Mouse (Mus musculus) heart, postnatal 14 days (tissue): ENCODE measurements around the gene Tead1. TPM values are rescaled to one million over a fixed set of nuclear protein-coding genes. Genes with fewer than 3 reads are reported as not detected.

Experiments used
- DNase-seq, 2 experiments: peaks; one replicate each; pipeline ENCODE4 v3.0.0; 2021 to 2022
- intact Hi-C: fragments of 180-260 bp; cut with DNase I; formaldehyde crosslinking; loops from one replicate; pipeline ENCODE4 v1.15.1; 2025
- total RNA-seq, 2 experiments: library from RNA; stranded (reverse); gene quantifications; 2 replicates each; pipeline ENCODE4 v1.2.3; 2021

Tead1 gene
- total RNA-seq, 2 experiments from 2014 or later = 147 to 154 TPM

DNA sequence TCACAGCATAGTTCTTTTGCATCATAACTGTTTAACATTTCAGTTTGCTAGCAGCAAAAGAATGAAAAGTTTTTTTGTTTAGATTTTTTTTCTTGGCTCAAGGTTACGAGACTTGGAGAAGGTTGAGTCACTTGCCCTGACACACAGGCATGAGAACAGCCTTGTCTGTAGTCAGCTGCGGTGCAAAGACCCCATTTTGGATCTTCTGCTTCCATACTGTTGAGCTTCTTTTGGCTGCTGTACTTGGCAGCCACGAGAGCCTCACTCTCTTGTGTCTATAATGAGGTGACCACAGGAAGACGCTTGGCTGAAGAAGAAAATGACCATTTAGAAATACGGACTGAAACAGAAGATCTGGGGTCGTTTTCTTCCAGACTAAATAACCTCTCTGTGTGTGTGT lies 159.0 kb downstream of the Tead1 start:
- intact Hi-C loops = no loop called here
- DNase-seq = no peak

- DNase-seq = no peak
- intact Hi-C loops = no loop called here
Observed at GRCm38 (mm10) chr7:112840351-112840750, 161.2 kb downstream of the Tead1 start.

DNA sequence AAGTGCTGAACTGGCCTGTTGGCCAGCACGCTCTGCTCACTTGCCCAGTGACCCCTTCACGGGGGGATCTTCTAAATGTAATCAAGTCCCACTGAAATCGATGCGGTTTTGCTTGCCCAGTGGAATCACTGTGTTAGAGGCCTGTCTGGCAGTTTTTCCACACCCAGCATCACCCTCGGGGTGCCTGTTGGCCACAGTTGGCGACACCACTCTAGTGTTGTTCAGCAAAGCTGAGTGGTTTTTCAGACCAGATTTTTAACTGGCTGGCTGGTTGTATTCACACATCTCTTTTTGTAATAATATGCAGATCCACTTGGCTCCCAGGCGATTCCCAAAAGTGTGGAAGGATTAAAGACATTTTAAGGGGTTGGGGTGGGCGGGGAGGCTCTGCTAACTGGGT lies 161.8 kb downstream of the Tead1 start:
- no peak for DNase-seq
- intact Hi-C loops = no loop called here

GRCm38 (mm10) chr7:112841484-112841883 lies 162.4 kb downstream of the Tead1 start:
- no peak for DNase-seq
- intact Hi-C loops = no loop called here

DNA sequence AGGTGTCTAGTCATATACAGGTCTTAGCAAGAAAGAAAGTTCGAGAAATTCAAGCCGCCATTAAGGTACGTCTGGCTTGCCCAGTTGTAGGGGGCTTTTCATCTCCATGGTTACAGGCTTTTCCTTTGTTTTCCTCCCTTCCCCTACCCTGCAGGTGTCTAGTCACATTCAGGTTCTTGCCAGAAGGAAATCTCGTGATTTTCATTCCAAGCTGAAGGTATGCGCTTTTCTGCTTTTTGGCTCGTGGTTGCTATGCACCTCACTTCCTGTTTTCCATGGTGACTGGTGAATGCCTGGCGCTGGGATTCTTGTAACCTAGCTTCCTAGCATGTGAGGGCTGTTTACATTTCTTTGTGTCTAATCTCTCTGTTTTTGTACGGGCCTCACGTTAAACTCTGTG lies 162.8 kb downstream of the Tead1 start:
- DNase-seq = no peak
- intact Hi-C loops = no loop called here

GRCm38 (mm10) chr7:112851281-112851744 lies 172.2 kb downstream of the Tead1 start:
- intact Hi-C loops = no loop called here
- no peak for DNase-seq

- intact Hi-C loops = no loop called here
- no peak for DNase-seq
Observed at GRCm38 (mm10) chr7:112852149-112852839, 173.2 kb downstream of the Tead1 start.

GRCm38 (mm10) chr7:112853857-112854256 lies 174.7 kb downstream of the Tead1 start:
- no peak for DNase-seq
- intact Hi-C loops = no loop called here

- intact Hi-C loops = no loop called here
Observed at GRCm38 (mm10) chr7:112854516-112854915, 175.4 kb downstream of the Tead1 start.

GRCm38 (mm10) chr7:112855419-112855818 lies 176.3 kb downstream of the Tead1 start:
- DNase-seq = no peak
- intact Hi-C loops = no loop called here

More at GRCm38 (mm10) chr7:112854516-112854915, 175.4 kb downstream of the Tead1 start:
- no peak for DNase-seq

- peak; percentile 33 to 41 for DNase-seq
- intact Hi-C loops = no loop called here
Observed at GRCm38 (mm10) chr7:112856121-112856571, 177.0 kb downstream of the Tead1 start.

DNA sequence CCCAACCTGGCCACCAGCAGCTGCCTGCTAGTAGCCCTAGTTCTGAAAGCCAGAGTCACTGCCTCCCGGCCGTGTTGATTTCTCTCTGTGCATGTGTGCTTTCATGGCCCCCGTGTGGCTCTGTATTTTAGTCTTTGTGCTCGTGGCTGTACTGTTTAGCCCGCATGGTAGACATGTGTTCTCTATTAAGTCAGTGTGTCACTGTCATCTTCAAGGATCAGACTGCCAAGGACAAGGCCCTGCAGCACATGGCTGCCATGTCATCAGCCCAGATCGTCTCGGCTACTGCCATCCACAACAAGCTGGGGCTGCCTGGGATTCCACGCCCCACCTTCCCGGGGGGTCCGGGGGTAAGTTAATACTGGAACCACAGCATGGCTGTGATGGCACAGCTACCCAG lies 177.5 kb downstream of the Tead1 start:
- intact Hi-C loops = no loop called here
- no peak for DNase-seq

DNA sequence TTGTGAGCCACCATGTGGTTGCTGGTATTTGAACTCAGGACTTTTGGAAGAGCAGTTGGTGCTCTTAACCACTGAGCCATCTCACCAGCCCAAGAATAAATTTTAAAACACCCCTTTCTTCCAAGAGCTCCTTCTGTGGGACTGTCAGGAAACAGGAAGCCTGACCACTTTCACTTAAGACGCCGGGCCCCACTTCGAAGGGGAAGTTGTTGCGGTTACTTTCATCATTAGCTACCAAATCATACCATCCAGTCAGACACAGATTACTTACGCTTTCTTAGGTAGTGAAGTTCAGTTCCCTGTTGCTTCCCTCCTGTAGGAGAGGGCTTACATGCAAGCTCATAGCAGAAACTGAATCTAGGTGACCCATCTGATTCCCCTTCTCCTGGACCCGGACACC lies 180.8 kb downstream of the Tead1 start:
- DNase-seq = no peak
- intact Hi-C loops = no loop called here

- DNase-seq = no peak
- intact Hi-C loops = no loop called here
Observed at GRCm38 (mm10) chr7:112862086-112862485, 183.0 kb downstream of the Tead1 start.

DNA sequence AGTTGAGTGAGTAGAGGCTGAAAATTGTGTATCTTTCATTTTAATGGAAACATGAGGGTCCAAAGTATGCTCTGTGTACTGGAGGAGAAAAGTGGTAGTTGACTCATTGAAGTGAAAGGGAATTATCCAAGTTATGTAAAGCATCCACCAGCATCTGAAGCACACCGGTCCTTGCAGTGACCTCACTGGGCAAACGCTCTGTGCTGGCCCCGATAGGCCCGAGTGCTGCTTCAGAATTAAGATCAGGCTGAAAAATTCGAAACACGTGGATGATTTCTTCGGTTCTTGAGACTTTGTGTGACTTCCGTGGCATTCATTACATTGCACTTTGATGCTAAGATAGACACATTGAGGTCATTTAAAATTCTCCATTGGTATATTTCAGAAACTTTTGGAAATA lies 185.1 kb downstream of the Tead1 start:
- intact Hi-C loops = no loop called here

GRCm38 (mm10) chr7:112865739-112866138 lies 186.6 kb downstream of the Tead1 start:
- intact Hi-C loops = loop anchor here (1.0 kb wide), 1 partner anchor 185 kb away; no protein-coding TSS in a partner anchor
- DNase-seq = peak; percentile 78

More for the DNA sequence above, 185.1 kb downstream of the Tead1 start:
- no peak for DNase-seq

DNA sequence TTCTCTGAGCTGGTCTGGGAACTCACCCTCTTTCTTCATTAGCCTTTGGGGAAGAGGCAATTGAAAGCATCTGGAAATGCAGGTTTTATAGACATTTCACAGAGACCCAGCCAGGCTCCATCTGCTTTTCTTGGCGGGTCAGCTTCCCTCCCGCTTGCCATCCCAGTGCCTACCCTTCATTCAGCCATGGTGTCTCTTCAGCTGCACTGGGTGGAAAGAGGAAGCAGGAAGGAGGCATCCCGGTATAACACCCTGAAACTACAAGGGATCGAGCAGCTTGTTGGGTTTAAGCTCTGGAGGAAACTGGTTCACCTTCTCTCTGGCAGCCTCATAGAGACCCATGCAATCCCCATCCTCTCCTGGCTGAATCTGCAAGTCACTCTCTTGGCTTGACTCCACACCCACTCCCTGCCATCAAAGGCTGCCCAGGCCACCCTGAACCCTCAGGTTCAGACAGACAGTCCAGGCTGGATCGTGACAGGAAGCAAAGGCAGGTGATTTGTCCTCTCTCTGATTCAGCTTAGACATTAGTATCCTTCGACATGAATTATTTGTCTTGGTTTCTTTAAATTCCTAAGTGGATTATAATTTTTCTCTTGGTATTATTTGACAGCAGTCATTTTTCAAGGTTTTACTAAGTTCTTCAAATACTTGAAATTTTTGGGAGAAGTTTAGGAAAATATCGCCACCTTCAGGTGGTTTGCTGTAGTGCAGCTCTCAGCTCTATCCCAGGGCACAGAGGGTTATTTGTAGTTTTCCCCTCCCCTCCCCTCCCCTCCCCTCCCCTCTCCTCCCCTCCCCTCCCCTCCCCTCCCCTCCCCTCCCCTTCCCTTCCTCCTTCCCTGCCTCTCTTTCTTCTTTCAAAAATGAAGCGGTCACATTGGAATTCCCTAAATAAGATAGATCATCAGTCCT lies 189.7 kb downstream of the Tead1 start:
- intact Hi-C loops = loop anchor here (2.0 kb wide), 3 partner anchors 400 to 490 kb away; no protein-coding TSS in a partner anchor
- peak; percentile 59 to 81 for DNase-seq

DNA sequence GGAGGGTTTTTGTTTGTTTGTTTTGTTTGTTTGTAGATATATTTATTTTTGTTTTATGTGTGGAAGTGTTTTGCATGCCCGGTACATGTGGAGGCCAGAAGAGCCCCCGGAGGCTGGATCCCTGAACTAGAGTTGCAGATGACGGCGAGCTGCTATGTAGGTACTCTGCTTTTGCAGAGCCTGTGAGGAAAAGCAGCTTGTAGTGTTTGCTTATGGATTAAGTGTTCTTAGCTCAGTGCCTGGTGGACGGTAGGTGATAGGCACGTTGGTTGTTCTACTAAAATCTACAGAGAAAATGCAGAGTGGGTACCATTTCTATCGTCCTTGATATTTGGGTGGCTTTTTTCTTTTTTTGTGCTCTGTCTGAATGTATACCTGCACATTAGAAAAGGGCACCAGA lies 192.6 kb downstream of the Tead1 start:
- no peak for DNase-seq
- intact Hi-C loops = no loop called here

DNA sequence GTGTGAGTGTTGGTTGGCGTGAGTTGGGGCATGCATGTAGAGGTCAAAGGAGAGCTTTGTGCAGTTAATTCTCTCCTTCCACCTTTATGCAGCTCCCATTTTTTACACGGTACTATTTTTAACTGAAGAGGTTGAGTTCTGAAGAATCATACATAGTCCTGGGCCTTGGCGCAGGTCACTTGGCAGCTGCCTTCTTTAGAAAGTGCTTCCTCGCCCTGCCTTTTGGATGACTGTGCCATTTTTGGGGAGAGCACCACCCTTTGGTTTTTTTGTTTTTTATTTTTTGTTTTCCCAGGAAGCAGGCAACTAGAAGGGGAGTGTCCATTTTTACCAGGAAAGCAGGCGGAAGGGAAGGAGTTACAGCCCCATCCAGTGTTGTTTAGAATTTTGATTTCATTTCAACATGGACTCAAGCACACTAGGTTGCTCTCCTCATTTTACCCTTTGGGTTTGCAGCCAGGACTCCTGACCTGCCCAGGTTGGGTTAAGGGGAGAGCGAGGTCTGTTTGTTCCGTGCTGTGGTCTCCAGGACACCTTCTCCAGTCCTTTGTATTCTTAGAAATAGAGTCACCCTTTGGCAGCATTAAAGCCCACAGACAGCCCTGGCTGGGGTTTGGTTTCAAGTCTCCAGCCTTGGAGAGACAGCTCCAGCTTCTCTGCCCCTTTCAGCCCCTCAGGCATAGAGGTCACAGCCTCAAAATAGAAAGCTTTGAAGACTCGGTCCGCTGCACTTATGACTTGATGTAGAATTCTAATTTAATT lies 193.5 kb downstream of the Tead1 start:
- DNase-seq = peak; percentile 22 to 30
- intact Hi-C loops = no loop called here

- intact Hi-C loops = no loop called here
Observed at GRCm38 (mm10) chr7:112876128-112876527, 197.0 kb downstream of the Tead1 start.

More at GRCm38 (mm10) chr7:112876128-112876527, 197.0 kb downstream of the Tead1 start:
- DNase-seq = no peak
